Mouse (Mus musculus): ENCODE results near the gene Fbln5. TPM values are rescaled to one million over a fixed set of nuclear protein-coding genes. Genes with fewer than 3 reads are reported as not detected.

The Fbln5 gene
- polyA plus RNA-seq, 1 experiment from 2014 or later = 22.5 TPM

DNA sequence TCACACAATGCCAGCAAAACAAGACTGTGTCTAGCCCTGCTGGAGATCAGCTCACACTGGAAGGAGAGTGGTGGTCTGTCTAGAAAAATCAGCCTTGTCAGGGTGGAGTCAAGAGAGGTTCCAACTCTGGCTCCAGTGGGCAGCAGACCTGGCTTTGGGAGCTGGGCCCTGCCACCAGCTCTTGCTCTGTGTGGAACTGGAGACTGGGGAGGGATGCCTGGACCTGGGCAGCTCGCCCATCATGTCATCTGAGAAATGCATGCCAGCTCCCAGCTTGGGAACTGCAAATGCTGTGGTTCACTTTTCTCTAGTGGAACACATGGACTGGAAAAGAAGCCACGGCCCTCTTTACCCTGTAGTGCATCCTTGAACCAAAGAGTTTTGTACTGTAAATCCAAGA lies 8.3 kb downstream of the Fbln5 start:
- no peak for DNase-seq (ENCODE audit: low spot score)

DNA sequence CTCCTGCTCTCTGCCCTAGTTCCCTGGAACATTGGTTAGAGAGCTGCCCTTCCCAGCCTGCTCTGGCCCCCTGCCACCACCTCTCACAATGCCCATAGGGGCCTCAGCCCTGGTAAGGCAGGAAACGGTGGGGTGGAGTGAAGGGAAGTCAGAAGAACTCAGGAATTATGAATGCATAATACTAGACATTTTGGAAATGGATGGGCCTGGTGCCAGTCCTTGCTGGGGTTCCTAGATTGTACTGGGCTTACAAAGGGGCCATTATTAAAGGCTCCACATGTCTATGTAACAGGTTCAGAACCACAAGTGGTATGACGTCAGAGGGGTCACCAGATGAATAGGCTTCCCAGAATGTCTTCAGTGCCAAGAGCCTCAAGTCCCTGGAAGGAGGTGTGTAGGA lies 11.5 kb downstream of the Fbln5 start:
- DNase-seq (ENCODE audit: low spot score) = no peak

DNA sequence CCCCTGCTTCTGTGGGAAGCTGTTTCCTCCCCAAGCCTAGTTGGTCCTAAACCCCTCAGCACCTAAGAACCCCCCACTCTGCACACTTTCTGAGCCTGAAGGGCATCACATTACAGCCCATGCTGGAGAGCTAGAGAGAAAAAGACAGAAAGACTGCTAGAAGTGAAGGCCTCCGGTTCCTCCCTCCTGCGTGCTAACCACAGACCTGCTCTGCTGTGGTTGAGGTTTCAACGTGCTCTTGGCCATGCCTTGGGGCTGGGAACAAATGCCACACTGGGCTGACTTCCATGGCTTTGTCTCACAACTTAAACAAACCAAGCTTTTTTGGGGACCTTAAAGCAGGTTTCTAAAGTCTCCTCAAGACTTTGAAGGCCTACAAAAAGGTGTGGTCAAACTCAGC lies 16.4 kb downstream of the Fbln5 start:
- no peak for DNase-seq (ENCODE audit: low spot score)

DNA sequence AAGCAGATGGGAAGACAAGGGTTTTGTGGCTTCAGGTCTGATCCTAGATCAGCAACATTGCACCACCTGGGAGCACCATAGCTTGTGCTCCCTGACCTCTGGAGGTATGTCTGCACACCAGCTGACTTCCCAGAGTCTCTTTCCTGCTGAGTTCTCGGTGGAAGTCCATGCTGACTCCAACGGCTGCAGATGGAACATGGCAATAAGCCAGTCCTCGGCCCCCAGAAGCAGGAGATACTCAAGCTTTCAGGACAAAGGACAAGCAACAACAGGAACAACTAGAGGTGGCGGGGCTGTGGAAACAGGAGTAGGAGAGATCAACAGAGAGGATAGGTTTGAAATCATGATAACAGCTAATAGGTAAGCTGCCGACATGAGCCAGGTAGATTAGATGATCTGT lies 17.1 kb downstream of the Fbln5 start:
- DNase-seq (ENCODE audit: low spot score) = no peak

DNA sequence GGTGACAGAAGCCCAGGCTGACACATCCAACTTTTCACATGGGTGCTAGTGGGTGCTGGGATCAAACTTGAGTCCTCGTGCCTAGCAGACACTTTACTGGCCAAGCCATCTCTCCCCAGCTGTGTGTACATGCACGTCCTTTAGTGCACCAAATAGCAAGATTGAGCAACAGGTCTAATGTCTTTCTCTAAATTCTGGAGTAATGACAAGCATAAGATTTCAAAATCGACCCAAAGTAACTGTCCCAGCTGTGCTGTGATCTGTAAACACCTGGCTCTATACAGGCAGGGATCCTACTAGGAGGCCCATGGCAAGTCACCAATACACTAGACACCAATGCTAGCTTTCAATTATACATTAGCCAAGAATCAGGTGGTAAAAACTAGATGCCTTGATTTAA lies 17.8 kb downstream of the Fbln5 start:
- DNase-seq (ENCODE audit: low spot score) = no peak

DNA sequence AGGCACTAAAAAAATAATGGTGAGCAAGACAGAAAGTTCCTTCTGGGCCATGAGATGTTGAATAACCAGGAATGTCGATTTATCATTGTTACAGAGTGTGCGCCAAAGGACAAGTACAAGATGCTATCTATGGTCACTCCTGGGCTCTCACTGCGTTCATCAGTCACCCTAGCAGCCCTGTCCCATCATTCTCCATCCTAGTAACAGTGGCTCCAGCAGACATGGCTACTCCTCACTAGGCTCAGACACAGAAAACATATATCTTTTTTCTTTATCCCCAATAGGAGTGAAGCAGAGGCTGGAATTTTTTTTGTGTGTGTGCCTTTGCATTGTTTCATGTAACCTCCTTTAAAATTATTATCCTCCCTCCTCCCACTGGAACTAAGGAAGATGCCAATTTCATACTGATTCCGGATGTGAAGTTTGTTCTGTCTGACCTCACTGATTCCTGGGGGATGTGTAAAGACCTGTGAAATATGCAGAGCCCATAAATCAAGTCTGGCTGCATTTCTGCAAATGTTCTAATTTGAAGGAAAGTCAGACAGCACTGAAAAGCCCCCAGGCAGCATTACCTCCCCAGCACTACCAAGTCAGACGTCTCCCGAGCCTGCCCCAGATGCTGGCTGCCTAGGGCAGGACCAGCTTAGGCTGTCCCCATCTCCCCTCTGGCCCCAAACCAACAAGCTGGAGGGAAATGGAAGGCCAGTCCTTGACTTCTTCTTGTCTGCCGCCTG lies 20.5 kb downstream of the Fbln5 start:
- no peak for DNase-seq (ENCODE audit: low spot score)

DNA sequence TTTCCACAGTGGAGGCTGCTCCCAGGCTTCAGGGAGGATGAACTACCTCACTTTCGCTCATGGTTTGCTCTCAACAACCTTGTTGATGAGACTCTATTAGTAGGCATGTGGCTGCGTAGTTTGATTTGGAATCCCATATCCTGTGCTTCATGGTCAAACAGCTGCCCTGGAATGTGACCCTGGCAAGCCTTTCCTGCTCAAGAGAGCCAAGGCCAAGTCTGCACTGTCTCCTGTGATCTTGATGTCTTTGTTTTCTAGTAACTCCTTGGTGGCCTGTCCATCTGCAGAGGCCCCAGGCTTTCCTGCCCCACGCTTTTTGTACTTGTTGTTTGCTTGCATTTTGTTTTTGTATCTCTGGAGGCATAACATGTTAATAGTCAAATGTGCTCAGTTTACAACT lies 24.4 kb downstream of the Fbln5 start:
- DNase-seq (ENCODE audit: low spot score) = no peak

DNA sequence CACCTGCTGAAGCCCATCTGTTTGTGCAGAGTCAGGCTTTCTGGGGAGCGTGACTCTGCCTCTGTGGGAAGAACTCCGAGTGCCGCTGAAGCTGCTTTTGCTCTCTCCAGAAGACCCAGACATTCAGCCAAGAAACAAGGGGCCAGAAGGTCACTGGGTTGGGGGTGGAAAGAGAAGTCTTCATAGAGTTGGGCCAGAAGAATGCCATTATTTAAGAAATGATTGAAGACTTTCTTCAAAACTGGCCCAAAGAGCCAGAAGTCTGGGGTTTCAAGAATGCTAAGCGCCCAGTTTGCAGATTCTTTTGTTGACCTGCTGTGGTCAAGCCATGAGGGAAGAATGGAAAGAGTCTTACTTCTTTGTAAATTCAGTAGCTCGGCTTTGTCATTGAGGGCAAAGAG lies 25.6 kb downstream of the Fbln5 start:
- DNase-seq (ENCODE audit: low spot score) = no peak

DNA sequence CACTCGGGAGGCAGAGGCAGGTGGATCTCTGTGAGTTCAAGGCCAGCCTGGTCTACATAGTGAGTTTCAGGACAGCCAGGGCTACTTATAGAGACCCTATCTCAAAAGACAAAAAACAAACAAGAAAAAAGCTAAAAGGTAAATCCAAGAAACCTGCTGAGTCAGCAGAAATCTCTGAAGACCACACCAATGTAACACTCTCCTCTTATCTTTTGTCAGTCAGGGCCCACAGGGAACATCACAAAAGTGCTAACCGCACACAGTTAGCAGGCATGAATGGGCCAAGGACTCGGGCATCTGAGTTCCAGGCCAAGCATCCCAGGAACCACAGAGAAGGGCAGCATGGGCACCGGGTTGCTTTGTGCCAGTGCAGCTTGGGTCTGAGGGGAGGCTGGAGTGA lies 26.2 kb downstream of the Fbln5 start:
- DNase-seq (ENCODE audit: low spot score) = no peak

DNA sequence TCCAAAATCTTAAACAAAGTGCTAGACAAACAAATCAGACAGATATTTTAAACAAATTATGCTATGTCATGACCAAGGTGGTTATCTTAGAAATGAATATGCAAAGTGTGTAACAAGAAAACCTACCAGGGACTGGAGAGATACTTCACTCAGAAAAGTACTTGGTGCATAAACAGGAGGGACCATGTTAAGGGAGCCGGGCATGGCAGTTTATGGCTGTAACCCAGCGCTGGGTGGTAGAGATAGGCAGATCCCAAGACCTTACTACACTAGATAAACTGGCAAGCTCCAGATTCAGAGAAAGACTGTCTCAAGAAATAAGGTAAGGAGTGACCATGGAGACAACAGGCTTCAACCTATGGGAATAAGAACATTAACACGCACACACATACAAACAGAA lies 29.1 kb downstream of the Fbln5 start:
- no peak for DNase-seq (ENCODE audit: low spot score)

DNA sequence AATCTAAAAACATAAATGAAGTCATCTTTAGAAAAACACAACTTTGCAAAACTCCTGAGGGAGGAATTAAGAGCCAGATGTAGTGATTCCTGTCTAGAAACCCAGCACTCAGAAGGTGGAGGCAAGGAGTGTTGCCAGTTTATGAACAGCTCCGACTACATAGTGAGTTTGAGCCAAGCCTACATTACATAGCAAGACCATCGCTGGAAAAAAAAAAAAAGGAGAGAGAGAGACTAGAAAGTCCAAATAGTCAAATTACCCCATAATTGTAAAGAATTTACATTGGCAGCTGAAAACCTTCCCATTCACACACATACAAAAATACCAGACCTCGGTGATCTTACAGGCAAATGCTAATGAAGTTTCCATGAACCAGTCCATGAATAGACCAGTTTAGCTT lies 29.6 kb downstream of the Fbln5 start:
- DNase-seq (ENCODE audit: low spot score) = no peak

DNA sequence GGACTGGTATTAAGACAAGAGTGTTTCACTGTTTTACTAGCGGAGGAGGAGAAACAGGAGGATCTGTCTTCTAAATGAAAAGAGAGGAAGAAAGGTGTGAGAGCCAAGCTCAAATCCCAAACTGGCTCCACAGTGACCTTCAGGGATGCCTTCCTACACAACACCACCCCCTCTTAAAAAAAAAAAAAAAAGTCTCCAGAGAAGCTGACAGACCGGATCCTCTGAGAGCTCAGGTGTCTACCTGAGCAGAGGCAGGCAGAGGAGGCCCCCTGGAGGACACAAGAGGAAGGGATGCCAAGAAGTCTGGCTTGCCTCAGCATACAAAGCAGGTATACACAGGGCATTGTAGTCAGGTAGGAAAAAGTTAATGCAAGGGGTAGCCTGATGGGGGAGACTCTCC lies 36.1 kb downstream of the Fbln5 start:
- no peak for DNase-seq (ENCODE audit: low spot score)

DNA sequence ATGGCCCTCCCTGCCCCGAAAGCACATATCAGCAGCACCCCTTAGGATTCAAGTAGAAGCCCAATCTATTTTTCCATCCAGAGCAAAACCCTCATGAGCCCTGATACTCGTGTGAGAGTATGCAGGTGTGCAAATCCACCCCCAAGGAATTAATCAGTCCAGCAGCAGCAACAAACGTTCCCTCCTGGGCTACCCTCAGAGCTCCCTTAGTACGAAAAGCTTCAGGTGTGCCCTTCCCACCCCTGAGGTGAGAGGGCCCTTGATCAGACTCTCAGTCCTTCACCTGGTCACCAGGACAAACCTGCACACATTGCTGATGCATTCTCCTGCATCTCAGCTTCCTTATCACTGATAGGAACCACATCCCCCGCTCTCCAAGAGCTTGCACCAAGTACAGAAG lies 37.9 kb downstream of the Fbln5 start:
- DNase-seq (ENCODE audit: low spot score) = no peak

DNA sequence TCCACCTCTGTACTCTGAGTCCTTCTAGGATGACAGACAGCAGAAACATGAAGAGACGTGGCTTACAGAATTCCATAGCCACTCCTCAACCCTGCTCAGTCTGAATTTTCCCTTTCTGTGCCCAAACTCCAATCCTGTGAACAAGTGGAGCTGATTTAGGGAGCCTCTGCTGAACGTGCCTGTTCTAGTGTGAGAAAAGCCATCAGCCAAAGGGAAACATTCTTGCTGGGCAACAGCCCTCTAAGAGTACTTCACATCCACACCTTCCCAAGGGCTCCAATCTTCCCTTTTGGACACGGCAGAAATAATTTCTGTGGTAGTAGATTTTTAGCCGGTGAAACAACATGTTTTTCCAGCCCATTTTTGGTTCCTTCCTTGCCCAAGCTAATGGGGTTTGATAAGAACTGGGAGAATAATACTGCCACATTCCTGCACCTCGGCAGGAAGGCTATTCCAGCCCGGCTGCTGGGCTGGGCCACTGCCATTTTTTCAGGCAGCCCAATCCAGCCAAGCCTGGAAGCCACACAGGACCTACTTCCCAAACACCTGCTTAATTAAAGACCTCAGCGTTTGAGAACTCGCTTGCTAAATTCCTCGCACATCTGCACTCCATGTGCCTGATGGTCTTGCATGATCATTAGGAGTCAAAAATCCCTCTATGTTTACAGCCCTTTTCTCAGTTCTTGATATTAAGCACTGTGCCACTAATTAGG lies 41.1 kb downstream of the Fbln5 start:
- DNase-seq (ENCODE audit: low spot score) = no peak

DNA sequence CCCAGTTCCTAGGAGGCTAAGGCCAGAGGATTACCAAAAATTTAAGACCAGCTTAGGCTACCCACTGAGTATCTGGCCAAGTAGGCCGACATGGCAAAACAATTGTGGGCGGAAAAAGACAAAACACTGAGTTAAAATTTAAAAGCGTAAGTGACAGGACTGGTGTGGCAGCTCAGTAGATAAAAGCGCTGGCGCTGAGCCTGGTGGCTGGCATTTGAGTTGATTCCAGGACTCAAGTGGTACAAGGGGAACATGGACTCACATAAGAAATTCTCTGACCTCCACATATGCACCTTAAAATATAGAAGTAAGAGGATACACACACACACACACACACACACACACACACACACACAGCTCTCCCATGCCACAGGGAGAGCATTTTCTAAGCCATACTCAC lies 42.5 kb downstream of the Fbln5 start:
- no peak for DNase-seq (ENCODE audit: low spot score)

DNA sequence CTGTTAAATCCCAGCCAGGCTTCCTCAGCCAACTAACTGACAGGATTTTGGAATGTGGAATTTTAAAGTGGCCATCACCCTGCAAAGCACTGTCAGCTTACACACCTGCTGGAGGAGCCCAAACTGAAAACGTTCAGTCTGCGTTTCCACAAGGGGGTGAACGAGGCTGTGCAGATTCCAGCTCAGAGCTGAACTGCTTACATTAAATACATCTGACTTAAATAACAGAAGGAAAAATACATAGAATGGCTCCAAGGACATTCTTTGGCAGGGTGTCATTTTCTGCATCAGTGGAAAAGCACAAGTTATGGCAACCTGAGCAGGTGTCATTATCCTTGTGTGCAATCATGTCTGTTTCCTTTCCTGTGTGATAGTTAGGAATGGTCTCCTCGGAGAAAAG lies 44.7 kb downstream of the Fbln5 start:
- DNase-seq (ENCODE audit: low spot score) = no peak

DNA sequence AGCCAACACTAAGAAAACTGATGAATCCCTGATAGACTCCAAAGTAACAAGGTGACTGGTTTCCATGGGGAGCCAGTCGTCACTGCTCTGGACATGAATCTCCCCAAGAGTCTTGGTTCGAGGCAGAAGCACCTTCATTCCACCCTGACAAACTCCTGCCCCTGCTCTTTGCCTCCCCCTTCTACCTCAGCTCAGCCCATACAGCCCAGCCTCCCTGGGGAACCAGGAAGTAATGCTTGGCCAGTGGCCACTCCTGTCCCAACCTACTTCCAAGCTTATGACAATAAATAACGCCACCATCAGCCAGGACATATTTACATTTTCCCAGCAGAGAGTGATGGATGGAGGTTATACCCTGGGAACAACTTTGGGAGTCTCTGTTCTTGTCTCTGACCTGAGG lies 45.9 kb downstream of the Fbln5 start:
- DNase-seq (ENCODE audit: low spot score) = no peak

DNA sequence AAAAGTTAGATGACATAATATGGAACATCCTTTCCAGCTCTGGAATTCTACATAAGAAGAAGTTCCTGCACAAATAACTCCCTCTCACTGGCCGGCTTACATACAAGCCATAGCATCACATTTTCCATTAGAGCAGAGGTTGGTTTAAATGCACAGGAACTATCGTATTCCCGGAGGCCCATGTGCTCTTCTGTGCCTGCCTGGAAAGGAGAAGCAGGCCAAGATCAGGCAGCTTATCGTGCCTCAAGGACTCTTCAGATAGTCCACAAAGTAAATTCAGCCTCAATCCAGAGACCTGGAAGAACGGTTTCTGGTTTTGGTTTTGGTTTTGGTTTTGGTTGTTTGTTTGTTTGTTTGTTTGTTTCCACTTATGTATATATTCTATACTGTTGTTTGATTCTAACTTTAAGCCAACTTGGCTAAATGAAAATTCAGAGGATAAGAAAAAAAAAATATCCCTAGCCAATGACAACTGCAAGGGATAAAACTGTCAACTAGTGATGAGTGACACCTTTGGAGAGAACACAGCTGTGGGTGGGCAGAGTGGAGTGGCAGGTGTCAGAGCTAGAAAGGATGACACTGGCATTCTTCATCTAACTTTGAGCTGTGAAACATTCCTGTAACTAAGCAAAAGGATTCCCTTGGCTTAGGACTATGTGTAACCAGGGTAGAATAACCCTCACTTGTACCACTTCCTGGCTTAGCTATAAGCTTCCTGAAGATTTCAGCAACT lies 48.4 kb downstream of the Fbln5 start:
- no peak for DNase-seq (ENCODE audit: low spot score)

DNA sequence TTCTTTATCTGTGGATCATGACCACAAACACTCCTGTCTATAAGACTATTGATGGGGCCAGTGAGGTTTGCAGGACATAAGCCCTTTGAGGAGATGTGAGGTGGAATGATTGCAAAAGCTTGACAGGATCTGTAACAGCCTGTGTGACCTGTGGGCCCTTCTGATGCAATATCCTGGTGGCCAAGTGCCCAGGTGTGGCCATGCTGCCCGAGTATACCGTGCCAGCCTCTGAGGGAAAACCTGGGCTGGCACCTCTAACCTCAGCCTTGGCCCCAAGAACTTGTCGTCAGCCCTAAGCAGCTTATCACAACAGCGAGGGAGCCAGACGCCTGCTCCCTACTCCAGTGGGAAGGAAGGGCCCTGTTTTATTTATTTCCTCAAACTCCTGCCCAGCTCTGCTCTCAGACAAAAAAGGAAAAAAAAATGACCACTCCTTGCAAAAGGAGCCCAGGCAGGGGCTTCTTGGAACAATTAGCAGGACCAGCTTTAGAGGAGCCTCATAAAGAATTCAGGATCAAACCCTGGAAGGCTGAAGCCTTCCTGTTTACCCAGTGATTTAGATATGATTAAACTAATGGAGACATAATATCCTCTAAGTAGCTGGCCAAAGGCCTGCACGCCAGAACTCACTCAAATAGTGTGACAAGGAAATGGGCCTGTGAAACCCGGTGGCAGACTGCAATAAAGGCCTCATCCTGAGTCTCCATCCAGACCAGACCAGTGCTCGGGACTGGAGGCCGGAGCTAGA lies 51.4 kb downstream of the Fbln5 start:
- no peak for DNase-seq (ENCODE audit: low spot score)

DNA sequence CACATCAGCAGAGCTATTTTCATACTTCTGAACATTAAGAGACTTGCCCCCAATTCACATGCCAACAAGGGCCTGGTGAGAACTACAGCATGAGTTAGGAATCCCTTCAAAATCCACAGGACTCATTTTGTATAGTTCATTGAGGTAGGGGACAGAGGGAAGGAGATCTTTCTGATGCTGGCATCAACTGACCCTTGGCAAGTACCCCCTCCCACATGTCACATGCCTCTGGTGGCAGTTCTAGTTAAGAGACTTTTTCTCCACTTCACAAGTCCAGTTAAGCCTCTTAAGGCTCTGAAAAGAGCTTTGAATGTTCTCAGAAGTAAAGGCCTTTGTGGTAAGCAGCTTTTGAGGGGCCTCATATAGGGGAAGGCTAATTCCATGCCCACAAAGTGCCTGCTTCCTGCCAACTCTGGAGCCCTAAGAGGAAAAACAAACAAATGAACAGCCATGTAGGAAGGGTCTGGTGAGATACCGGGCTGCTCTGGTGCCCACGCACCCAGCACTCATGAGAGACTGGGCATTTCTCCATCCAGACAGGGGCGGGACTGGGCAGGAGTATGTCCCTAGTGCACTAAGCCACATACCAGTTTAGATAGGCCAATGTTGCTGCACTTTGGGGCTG lies 52.5 kb downstream of the Fbln5 start:
- no peak for DNase-seq (ENCODE audit: low spot score)

DNA sequence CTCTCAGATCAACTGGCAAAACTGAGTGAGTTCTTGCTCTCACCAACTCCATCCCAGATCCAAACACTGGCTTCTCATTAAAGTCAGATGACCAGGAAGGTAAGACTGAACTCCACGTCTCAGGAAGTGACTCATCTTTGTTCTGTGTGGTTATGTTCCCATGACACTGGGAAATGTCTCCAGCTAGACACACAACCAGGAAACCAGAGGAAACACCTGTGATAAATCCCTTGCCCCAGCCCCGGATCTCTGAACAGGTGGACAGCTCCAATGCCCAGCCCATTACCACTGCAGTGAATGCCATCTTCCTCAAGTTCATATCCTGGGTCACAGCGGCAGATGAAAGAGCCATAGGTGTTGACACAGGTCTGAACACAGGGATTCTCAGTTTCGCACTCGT lies 54.0 kb downstream of the Fbln5 start:
- DNase-seq (ENCODE audit: low spot score) = no peak

Data from thymus, postnatal 0 days (tissue).